Mouse (Mus musculus): ENCODE data around the gene Duox1.

- TF ChIP-seq POLR2A (IDR thresholded peaks at IDR 0.05; ENCODE audit: insufficient read length, low read depth) = no peak
- TF ChIP-seq MYOG (IDR thresholded peaks at IDR 0.05; ENCODE audit: control insufficient read depth in 1 of 3, insufficient read depth in 1 of 3, insufficient read length in 2 of 3, low read depth in 2 of 3) = no peak
- TF ChIP-seq USF1 (IDR thresholded peaks at IDR 0.05; ENCODE audit: low read depth) = no peak
- no peak for TF ChIP-seq POLR2AphosphoS2 (IDR thresholded peaks at IDR 0.05; ENCODE audit: insufficient read length, low read depth)
- TF ChIP-seq MYOD1 (IDR thresholded peaks at IDR 0.05; ENCODE audit: control insufficient read depth in 1 of 3, insufficient read length in 2 of 3, low read depth in 2 of 3) = no peak
Measured at GRCm38 (mm10) chr2:122294916-122295315, 20.6 kb upstream of the Duox1 start.

Measured in myocyte (in vitro differentiated cells).